Mouse (Mus musculus) limb, embryonic 14.5 days (tissue): ENCODE results near the gene Cnn3. TPM values are rescaled to one million over a fixed set of nuclear protein-coding genes. Genes with fewer than 3 reads are reported as not detected.

Experiments
- ATAC-seq: fragments of 200-750 bp; cut with Nextera tagmentation; 2 replicates; pipeline ENCODE4 v1.8.0; 2017; ENCODE audit warnings: low read depth, moderate number of reproducible peaks, moderate TSS enrichment; ENCODE audit not compliant: low FRiP score
- DNase-seq: peaks from one replicate; pipeline ENCODE4 v3.0.0-alpha.2; 2015; ENCODE audit warnings: low spot score
- H3K27ac ChIP-seq: fragments of 300-500 bp; sonication (generic); replicated peaks from 2 replicates; pipeline ENCODE4 v1.5.1; 2014; ENCODE audit warnings: low read depth, mild to moderate bottlenecking, low read length, moderate library complexity, mixed read lengths
- H3K27me3 ChIP-seq: fragments of 300-500 bp; sonication (generic); 2 replicates; pipeline ENCODE4 v1.6.1; 2014; ENCODE audit warnings: low read length, mixed read lengths; ENCODE audit not compliant: control insufficient read depth, insufficient read depth
- H3K36me3 ChIP-seq: fragments of 300-500 bp; sonication (generic); 2 replicates; pipeline ENCODE4 v1.6.1; 2014; ENCODE audit warnings: mild to moderate bottlenecking, low read length, moderate library complexity, mixed read lengths; ENCODE audit not compliant: control insufficient read depth, insufficient read depth
- H3K4me1 ChIP-seq: fragments of 300-500 bp; sonication (generic); 2 replicates; pipeline ENCODE4 v1.6.1; 2014; ENCODE audit warnings: antibody characterized with exemption, low read length, mixed read lengths; ENCODE audit not compliant: control insufficient read depth, insufficient read depth
- H3K4me2 ChIP-seq: fragments of 300-500 bp; sonication (generic); replicated peaks from 2 replicates; pipeline ENCODE4 v1.6.1; 2014; ENCODE audit warnings: low read depth, mild to moderate bottlenecking, low read length, moderate library complexity; ENCODE audit not compliant: severe bottlenecking
- H3K4me3 ChIP-seq: fragments of 300-500 bp; sonication (generic); replicated peaks from 2 replicates; pipeline ENCODE4 v1.5.1; 2014; ENCODE audit warnings: low read length
- H3K9ac ChIP-seq: fragments of 300-500 bp; sonication (generic); 2 replicates; pipeline ENCODE4 v1.6.1; 2014; ENCODE audit warnings: mild to moderate bottlenecking, low read depth, low read length, moderate library complexity; ENCODE audit not compliant: severe bottlenecking
- H3K9me3 ChIP-seq: fragments of 300-500 bp; sonication (generic); 2 replicates; pipeline ENCODE4 v1.6.1; 2016; ENCODE audit warnings: low read length; ENCODE audit not compliant: control insufficient read depth
- POLR2A ChIP-seq: fragments of 200-500 bp; IDR thresholded peaks from 2 replicates; pipeline ENCODE4 v1.8.0; 2012; ENCODE audit warnings: inconsistent platforms, mild to moderate bottlenecking, moderate library complexity, borderline replicate concordance; ENCODE audit not compliant: insufficient read depth, insufficient read length; ENCODE audit errors: extremely low read depth
- WGBS: fragments of 180-500 bp; shearing (Covaris S2); extraction: QIAGEN DNeasy Blood & Tissue Kit; methylation state at CpG from one replicate; pipeline ENCODE4 v1.1.7; 2014; 5-methylcytosine and 5-hydroxymethylcytosine counted together
- polyA plus RNA-seq, 2 experiments: library from polyadenylated mRNA; depleted of rRNA in 1 of 2; stranded (reverse) in 1 of 2; unstranded in 1 of 2; fragments of >200 nt; fragmentation: Nextera tagmentation in 1 of 2; extraction: Ambion mirVana in 1 of 2; gene quantifications; 2 replicates each; pipeline versions ENCODE4 v1.2.1 to v1.2.3; 2012 to 2014

The Cnn3 gene
- polyA plus RNA-seq, 2 experiments, result 674 to 746 TPM

DNA sequence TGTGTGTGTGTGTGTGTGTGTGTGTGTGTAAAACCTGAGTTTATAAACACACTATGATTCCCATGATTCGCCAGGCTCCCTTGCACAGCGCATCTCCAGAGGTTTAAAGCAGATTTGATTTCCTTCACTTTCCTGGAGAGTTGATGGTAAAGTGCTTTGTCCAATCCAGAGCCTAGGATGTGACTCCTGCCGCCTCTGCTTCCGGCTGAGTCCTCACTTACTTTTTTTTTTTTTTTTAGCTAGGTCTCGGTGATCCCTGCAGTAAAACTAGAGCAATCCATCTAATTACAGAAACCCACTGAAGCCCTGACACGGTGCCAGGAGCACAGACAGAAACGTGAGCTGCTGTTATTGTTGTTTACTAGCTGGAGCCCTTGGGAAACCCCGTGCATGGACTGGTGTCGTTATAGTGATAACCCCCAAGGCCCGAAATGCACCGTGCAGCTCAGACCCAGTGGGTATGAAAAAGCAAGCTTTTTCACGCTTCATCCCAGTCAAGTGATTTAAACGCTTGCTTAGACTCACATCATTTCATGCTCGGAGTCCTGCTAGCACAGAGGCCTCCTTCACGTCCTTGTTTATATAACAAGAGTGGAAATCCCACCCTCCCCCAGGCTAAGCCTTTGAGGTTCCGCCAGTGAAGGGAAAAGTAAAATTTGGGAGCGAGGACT, 36.3 kb upstream of the Cnn3 start:
- no peak overlapping the region; the same call in 1 of the 2 replicates for H3K4me3 ChIP-seq
- 11% methylated on average over 17 of the region's 17 CpGs for WGBS
- H3K4me1 ChIP-seq, result peaks cover 26% of the 10 kb centered on the region

DNA sequence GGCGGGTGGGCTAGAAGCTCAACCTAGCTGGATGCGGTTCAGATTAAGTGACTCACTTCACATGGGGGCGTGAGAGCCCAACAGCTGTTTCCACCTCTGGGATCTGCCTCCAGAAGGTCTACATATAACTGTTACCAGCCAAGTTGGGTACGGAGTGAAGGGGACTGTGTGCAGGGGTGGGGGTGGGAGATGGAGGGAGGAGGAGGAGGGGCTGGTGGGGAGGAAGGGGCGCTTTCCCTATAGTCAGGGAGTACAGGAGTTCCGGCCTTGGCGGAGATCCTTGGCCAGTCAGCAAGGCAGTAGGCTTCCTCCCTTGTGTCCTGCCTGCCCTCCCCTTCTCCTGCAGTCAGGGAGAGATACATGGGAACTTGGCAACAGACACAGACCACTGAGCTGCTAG, 35.6 kb upstream of the Cnn3 start:
- H3K9ac ChIP-seq, result no peak overlapping the region
- peak; percentile 74 for ATAC-seq
- no peak for TF ChIP-seq POLR2A
- H3K4me1 ChIP-seq, result peaks cover 26% of the 10 kb centered on the region
- no peak overlapping the region for H3K4me3 ChIP-seq
- peak overlapping the region; percentile 34 for H3K4me2 ChIP-seq
- H3K36me3 ChIP-seq, result no peaks in the 10 kb centered on the region
- no peaks in the 10 kb centered on the region for H3K9me3 ChIP-seq
- WGBS, result 27% methylated on average over 7 of the region's 7 CpGs
- DNase-seq, result peak; percentile 57
- no peaks in the 10 kb centered on the region for H3K27me3 ChIP-seq
- peak overlapping the region; percentile 76 for H3K27ac ChIP-seq

More for the DNA sequence above, 36.3 kb upstream of the Cnn3 start:
- Histone ChIP-seq H3K4me2 (peak overlapping the region; percentile 34), H3K9ac (peak overlapping the region; percentile 8; the same call in 1 of the 2 replicates), H3K9me3 (no peaks in the 10 kb centered on the region), H3K27ac (peak overlapping the region; percentile 76), H3K36me3 (no peaks in the 10 kb centered on the region), H3K27me3 (no peaks in the 10 kb centered on the region)
- TF ChIP-seq POLR2A, result no peak
- ATAC-seq (peak; percentile 66), DNase-seq (peak; percentile 75)

DNA sequence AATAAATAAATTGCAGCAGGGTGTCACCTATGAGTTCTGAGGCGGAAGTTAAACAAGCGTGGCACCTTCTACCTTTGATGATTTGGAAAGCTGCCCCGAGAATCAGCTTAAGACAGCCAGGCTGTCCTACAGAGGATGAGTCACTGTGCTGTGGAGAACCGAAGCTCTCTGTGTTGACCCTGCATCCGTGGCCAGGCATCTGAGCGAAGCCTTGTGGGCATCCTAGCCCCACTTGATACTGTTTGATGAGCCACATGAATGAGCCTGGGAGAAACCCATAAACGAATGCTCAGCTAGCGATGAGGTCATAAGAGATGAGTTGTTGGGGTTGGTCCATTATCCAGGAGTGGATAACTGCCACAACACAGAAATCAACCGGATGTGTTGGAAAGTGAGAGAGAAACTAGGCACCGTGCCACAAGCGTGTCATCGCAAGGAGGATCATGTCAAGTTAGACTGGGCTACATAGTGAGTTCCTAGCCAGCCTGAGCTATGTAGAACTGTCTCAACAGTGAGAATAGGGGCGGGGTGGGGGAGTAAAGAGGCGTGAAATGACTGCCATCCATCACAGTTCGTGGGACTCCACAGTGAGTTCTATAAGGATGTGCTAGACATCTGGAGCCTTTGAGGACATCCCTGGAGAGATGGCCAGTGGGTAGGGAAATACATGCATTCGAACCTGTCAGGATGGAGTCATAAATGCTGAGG, 30.6 kb upstream of the Cnn3 start:
- no peak for TF ChIP-seq POLR2A
- Histone ChIP-seq H3K4me2 (no peak overlapping the region), H3K9me3 (no peaks in the 10 kb centered on the region), H3K9ac (no peak overlapping the region), H3K27me3 (no peaks in the 10 kb centered on the region), H3K27ac (no peak overlapping the region), H3K4me1 (peaks cover 12% of the 10 kb centered on the region), H3K36me3 (no peaks in the 10 kb centered on the region), H3K4me3 (no peak overlapping the region)
- ATAC-seq (no peak), DNase-seq (no peak)
- 77% methylated on average over 16 of the region's 16 CpGs for WGBS

DNA sequence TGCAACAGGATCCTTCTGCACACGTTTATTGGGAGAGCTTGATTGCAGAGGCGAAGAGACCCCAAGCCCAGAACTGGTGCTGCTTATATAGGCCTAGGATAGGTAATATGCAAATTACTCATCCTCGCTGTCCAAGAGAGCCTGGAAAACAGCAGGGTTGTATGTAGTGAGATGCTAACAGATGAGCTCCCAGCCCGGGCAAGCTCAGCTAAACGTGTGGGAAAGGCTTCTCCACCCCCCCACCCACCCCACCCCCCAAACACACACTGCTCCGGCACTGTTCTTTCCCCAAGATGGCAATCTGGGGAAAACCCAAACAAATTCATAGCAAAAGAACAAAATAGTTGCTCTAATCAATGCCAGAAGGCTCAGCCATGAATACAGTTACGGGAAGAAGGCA, 29.7 kb upstream of the Cnn3 start:
- no peaks in the 10 kb centered on the region for H3K27me3 ChIP-seq
- ATAC-seq, result 0 out of 2 replicates have a peak, but pooled peaks have one; percentile 9

DNA sequence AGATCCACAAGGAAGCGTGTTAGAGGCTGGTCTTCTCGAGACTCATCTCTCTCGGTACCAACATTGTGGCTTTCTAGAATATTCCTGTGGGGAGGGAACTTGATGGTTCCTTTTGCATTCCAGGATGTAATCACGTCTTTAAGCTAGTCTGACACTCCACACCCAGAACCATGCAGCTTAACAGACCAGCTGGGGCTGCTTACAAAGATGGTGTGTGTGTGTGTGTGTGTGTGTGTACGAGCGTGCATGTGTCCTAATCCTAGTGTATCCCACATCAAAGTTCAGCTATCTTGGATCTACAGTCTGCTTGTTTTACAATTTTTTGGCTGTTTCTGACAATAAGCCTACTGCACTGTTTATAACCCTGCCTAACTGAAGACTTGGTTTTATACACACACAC, 29.3 kb upstream of the Cnn3 start:
- no peak for TF ChIP-seq POLR2A
- Histone ChIP-seq H3K9ac (no peak overlapping the region), H3K4me1 (peaks cover 8% of the 10 kb centered on the region), H3K36me3 (no peaks in the 10 kb centered on the region), H3K4me3 (no peak overlapping the region), H3K27ac (no peak overlapping the region; the same call in 1 of the 2 replicates), H3K27me3 (no peaks in the 10 kb centered on the region), H3K9me3 (no peaks in the 10 kb centered on the region), H3K4me2 (no peak overlapping the region)
- DNase-seq, result no peak
- WGBS, result 34% methylated on average over 6 of the region's 6 CpGs
- ATAC-seq, result peak; percentile 34; the same call in 1 of the 2 replicates

More for the DNA sequence above, 29.7 kb upstream of the Cnn3 start:
- H3K27ac ChIP-seq, result no peak overlapping the region
- H3K9ac ChIP-seq, result no peak overlapping the region
- peaks cover 8% of the 10 kb centered on the region for H3K4me1 ChIP-seq
- no peak for DNase-seq
- 38% methylated on average over 7 of the region's 7 CpGs for WGBS
- TF ChIP-seq POLR2A, result no peak
- no peaks in the 10 kb centered on the region for H3K9me3 ChIP-seq
- no peak overlapping the region for H3K4me3 ChIP-seq
- H3K36me3 ChIP-seq, result no peaks in the 10 kb centered on the region
- H3K4me2 ChIP-seq, result no peak overlapping the region
